Mouse (Mus musculus) MEL-GATA-1-ER (cell line): Measurements from ENCODE around the gene Diaph2.
A peak's percentile ranks its signal among the peaks of the same experiment; 100 is the strongest.
"Not testable (repeated sequence)": the region's sequence is repeated elsewhere in the genome, so short reads cannot be mapped to it uniquely, and the experiment has no call there.

ENCODE experiments used
- DNase-seq: peaks from one replicate; pipeline ENCODE4 v3.0.0-alpha.2; 2012; ENCODE audit warnings: low read depth; ENCODE audit errors: extremely low read depth

Gene Diaph2

GRCm38 (mm10) chrX:129799920-129800319 lies 50.4 kb downstream of the Diaph2 start:
- DNase-seq, result not testable (repeated sequence)

GRCm38 (mm10) chrX:129831903-129832302 lies 82.4 kb downstream of the Diaph2 start:
- DNase-seq, result peak; percentile 4

- no peak for DNase-seq
These were observed 84.3 kb downstream of the Diaph2 start for GRCm38 (mm10) chrX:129833887-129834286.

- peak; percentile 80 for DNase-seq
These were observed 134.9 kb downstream of the Diaph2 start for GRCm38 (mm10) chrX:129884465-129884864.

- DNase-seq, result no peak
These were observed 176.3 kb downstream of the Diaph2 start for GRCm38 (mm10) chrX:129925806-129926205.

- DNase-seq, result no peak
These were observed 225.3 kb downstream of the Diaph2 start for GRCm38 (mm10) chrX:129974816-129975215.

GRCm38 (mm10) chrX:130008210-130008609 lies 258.7 kb downstream of the Diaph2 start:
- DNase-seq, result no peak

- no peak for DNase-seq
These were observed 270.2 kb downstream of the Diaph2 start for GRCm38 (mm10) chrX:130019735-130020134.

- no peak for DNase-seq
These were observed 295.0 kb downstream of the Diaph2 start for GRCm38 (mm10) chrX:130044525-130044924.

GRCm38 (mm10) chrX:130149216-130149615 lies 399.7 kb downstream of the Diaph2 start:
- DNase-seq, result no peak

GRCm38 (mm10) chrX:130152164-130152563 lies 402.6 kb downstream of the Diaph2 start:
- no peak for DNase-seq

GRCm38 (mm10) chrX:130173126-130173525 lies 423.6 kb downstream of the Diaph2 start:
- DNase-seq, result no peak

- DNase-seq, result no peak
These were observed 438.3 kb downstream of the Diaph2 start for GRCm38 (mm10) chrX:130187891-130188290.

- no peak for DNase-seq
These were observed 438.9 kb downstream of the Diaph2 start for GRCm38 (mm10) chrX:130188449-130188848.

- no peak for DNase-seq
These were observed 439.7 kb downstream of the Diaph2 start for GRCm38 (mm10) chrX:130189250-130189649.

- not testable (repeated sequence) for DNase-seq
These were observed 447.9 kb downstream of the Diaph2 start for GRCm38 (mm10) chrX:130197412-130197811.

GRCm38 (mm10) chrX:130205243-130205642 lies 455.7 kb downstream of the Diaph2 start:
- peak; percentile 43 for DNase-seq

- no peak for DNase-seq
These were observed 462.7 kb downstream of the Diaph2 start for GRCm38 (mm10) chrX:130212227-130212626.

GRCm38 (mm10) chrX:130212759-130213158 lies 463.2 kb downstream of the Diaph2 start:
- peak; percentile 90 for DNase-seq

- no peak for DNase-seq
These were observed 480.5 kb downstream of the Diaph2 start for GRCm38 (mm10) chrX:130230045-130230444.

- DNase-seq, result no peak
These were observed 485.6 kb downstream of the Diaph2 start for GRCm38 (mm10) chrX:130235167-130235566.

GRCm38 (mm10) chrX:130246652-130247051 lies 497.1 kb downstream of the Diaph2 start:
- no peak for DNase-seq

- no peak for DNase-seq
These were observed 504.1 kb downstream of the Diaph2 start for GRCm38 (mm10) chrX:130253664-130254063.

- DNase-seq, result no peak
These were observed 516.2 kb downstream of the Diaph2 start for GRCm38 (mm10) chrX:130265707-130266106.
